Mouse (Mus musculus): Measurements from ENCODE around the gene Trub2.

- TF ChIP-seq POLR2A (IDR thresholded peaks at IDR 0.05; ENCODE audit: control insufficient read depth, extremely low read depth, insufficient read depth, low read length, poor library complexity) (no peak), CTCF (IDR thresholded peaks at IDR 0.05; ENCODE audit: borderline replicate concordance, control insufficient read depth, extremely low read depth, insufficient read depth, low read length, poor library complexity) (no peak)
These were observed 47.1 kb upstream of the Trub2 start for GRCm38 (mm10) chr2:29835391-29835899.

Data from thymus, adult 2 months (tissue).